Mouse (Mus musculus) embryo, embryonic 9.5 days (tissue): ENCODE data around the gene Mettl21e.
"Not testable (repeated sequence)": the region's sequence is repeated elsewhere in the genome, so short reads cannot be mapped to it uniquely, and the experiment has no call there.

Experiments
- DNase-seq: peaks from one replicate; pipeline ENCODE4 v3.0.0-alpha.2; 2017; ENCODE audit errors: extremely low spot score

The Mettl21e gene

DNA sequence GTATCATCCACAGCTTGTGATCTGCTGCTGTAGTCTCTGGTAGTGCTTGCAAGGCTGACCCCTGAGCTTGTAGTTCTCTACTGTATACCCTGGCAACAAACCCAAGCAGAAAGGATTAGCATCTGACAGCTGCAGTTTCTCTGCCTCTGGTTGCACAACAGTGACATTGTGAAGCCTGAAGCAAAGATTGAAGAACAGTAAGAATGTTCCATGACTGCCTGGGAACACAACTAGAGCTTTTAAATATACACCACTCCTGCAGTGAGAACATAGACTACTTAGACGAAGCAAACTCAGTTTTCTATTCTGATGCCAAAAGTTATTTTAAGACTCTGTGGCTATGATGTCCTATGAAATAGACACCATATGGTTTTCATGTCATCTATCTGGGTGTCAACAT lies at the start of gene Mettl21e:
Gene Mettl21e, minus strand, starts transcription at position 86 of the 400 bp plus-strand sequence.
- no peak for DNase-seq

DNA sequence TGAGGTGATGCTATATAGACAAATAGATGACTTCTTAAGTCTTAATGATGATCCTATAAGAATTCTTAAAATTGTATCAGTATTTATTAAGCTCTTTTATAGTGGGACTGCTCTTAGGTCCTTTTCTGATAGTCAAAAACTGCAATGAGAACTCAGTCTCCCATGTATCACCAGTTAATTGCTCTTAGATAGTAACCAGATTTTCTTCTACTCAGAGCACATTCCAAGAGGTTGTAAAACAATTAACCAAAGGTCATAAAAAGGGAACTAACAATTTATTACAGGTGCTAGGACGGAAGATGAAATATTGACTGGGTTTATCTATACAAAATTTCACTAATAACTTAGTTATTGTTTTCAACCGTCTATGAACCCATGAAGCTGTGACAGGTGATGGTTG lies 21.7 kb upstream of the Mettl21e start:
- DNase-seq = not testable (repeated sequence)

DNA sequence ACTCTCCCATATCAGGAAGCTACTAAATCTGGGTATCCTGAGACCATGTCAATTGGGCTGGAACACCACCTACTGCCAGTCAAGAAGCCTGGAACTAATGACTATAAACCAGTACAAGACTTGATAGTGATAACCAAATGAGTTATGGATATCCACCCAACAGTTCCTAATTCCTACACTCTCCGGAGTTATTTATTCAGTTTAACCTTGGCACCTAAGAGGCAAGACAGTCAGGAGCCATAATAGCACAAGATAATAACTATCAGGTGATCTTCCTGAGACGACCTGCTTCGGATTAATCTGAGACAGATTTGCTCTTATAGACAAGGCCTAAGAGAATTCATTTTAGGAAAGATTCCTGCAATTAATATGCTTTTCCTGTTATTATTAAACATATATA lies 21.2 kb upstream of the Mettl21e start:
- DNase-seq = no peak

DNA sequence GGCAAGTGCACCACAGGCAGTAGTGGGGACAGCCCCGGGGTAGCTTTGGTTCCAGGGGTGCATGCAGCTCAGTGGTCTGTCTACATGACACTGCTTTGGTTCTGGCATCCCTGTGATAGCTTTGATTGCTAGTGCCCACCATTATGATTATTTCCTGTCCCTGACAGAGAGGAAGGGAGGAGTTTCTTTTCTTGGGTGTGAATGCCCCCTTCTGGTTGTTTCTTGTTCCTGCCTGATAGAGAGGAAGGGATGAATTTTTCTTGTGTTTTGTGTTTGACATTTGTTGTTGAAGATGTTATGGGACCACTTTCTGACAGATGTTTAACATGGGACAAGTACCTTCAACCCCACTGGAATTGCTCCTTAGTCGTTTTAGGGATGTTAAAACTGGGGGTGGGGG lies 18.5 kb upstream of the Mettl21e start:
- DNase-seq = no peak

DNA sequence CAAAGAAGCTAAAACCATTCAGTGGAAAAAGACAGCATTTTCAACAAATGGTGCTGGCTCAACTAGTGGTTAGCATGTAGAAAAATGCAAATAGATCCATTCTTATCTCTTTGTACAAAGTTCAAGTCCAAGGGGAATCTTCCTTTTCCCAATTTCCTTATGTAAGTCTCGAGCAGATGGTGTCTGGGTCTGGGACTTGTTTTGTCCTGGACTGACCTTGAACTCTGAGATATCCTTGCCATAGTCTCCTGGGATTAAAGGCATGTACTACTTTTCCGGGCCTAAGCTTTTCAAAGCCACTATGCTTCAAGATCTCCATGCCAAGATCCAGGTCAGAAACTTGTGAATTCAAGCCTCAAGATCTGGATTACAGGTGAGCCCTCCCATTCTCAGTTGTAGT lies 16.6 kb upstream of the Mettl21e start:
- DNase-seq = no peak

DNA sequence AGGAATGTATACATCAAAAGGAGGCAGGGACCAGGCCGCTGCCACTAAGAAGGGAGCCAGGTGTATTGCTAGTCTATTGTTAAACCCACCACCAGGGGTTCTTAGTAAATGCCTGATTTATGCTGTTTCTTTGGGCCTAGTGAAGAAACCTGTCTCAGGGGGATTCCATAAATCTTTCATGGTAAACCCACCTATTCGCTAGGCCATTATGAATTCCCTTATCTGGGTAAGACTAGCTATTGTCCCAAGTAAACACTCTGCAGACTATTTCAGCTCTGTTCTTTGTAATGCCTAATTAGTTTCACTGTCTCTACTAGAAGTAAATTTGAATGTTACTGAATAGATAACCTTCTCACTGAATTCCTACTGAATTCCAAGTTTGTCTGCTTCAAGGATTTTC lies 15.8 kb upstream of the Mettl21e start:
- DNase-seq = not testable (repeated sequence)

DNA sequence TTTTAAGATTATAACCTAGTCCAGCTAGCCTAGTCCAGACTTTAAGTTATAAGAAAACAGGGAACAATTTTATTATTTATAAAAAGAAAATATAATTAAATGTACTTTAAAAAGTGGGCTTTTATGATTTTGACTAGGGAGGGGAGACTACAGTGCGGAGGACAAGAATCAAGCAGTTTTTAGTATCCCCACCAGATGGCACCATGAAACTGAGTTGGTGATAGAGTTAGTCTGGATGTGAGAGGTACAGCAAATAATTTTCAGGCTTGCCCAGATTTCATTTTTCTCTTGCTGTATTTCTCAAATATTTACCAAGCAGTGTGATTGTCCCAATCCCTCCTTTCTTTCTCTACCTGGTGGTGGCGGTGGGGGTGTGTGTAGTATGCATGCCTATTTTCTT lies 10.3 kb upstream of the Mettl21e start:
- DNase-seq = peak; percentile 46

DNA sequence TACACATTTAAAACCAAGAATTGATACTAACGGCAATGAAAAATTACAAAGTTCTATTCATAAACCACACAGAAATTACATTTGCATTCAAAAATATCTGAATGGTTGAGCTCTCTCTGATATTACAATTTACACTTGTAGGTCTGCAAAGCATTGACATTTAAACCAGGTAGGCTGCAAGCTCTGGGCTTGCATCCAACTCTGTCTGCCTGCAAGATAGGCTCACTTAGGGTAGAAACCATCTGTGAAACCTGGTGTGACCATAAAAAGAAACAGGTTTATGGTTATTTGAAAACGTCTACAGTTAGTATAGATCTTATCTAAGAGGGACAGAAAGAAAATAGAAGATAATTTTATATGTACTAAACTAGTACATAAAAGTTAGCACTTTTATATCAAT lies 1.6 kb downstream of the Mettl21e start:
- no peak for DNase-seq

DNA sequence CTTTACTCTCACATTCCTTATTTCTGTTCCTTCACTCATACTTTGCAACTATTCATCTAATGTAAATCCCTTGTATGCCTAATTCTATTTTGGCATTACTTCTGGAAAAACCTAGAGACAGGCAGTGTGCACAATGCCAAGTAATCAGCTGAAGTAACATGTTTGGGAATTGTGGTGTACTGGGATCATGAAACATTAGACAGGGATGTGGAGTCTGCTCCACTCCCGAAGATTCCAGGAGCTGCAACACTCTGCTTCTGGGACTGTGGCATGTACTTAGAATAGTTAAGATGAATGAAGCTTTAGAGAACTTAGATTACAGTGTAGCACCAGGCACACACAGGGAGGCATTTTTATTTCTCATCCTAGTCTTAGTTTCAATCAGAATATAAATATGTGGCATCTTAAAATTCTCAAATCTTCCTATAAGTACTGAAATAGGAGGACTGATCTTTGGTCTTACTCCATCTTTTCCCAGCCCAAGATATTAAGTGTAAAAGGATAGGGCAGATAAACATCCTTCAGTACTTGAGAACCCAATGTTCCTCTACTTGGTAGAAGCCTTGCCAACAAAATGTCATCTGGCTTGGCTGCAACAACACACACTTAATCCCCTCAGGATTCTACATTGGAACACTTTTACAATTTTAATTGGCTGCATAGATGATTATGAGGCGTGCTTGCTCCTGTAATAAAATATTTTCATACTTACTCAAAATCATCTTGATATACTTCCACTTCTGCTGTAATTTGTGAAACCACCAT lies 2.2 kb downstream of the Mettl21e start:
- no peak for DNase-seq

DNA sequence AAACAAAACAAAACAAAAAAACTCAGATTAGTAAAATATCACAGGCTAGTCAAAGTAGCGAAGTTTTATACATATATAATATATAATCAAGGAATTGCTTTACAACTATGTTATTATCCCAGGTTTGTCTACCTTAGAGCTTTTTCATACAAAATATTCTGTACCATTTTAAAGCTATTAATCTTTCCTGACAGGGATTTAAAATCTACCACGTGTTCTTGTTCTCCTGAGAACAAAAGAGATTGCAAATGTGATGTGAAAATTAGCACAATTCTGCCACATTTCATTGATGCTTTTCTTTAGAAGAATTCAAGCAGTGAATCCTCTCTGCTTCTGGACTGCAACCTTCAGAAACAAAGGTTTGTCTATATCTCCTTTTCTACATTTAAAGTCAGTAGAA lies 4.3 kb downstream of the Mettl21e start:
- no peak for DNase-seq

DNA sequence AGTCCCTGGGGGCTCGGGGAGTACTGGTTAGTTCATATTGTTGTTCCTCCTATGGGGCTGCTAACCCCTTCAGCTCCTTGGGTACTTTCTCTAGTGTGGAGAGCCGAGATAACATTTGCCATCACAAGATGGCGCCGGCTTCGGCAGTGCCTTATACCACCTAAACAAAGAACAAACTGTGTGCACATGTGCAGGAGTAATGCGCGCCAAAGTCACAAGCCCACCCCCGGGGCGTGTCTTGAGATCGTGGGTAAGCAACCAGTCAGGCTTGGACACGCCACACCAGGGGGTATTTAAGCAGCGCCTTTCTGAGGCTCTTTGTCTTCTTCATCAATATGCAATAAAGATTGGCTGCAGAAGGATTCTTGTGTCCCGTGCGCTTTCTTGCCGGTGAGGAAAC lies 15.9 kb downstream of the Mettl21e start:
- DNase-seq = no peak

DNA sequence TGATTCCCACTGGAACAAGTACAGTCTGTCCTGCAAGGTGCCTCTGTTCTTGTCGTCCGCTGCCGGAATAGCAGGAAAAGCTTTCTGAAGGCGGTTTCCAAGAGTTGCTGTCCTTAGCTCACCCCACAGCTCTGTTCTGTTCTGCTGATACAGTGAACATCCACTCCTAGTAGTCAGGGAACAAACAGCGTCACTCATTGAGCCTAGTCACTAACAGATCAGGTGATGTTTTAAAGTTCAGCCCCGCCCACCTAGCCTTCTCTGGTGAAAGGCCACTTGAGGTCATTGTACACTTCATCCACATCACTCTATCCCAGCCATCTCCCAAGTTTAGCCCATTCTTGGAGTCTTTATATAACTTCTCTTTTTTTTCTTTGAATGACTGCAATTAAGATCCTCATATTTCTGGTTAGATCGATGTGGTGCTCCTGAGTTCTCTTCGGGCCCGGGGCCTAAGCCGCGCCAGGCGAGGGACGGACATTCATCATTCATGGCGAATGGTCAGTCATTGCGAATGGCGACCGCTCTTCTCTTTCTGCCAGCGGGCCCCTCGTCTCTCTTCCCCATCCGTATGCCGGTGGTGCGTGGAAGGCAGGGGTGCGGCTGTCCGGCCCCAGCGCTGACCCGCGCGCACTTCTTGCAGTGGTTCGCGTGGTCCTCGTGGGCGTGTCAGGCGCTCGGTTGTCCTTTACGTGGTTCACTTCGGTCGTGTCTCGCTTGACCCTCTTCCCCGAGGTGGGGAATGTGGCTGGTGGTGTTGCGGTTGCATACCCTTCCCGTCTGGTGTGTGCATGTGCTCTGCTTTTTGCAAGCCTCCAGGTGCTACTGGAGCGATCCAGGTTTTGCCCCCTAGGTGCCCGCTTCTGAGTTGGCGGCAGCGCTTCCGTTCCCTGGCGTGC lies 20.2 kb downstream of the Mettl21e start:
- DNase-seq = peak; percentile 32

DNA sequence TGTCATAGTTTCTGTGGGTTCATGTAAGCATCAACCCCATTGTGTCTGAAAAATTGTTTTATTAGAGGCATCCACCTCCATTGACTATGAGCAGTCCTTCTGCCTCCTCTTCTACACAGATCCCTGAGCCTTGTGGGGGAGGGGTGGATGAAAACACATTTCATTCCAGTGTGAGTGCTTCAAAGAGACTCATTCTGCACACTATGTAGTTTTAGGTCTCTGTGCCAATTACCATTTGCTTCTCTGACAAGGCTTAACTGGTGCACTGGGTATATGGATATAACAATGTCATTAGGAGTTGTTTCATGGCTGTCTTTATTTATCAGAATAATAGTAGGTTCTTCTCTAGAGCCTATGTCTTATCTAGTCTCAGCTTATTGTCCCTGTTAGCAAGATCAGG lies 32.4 kb downstream of the Mettl21e start:
- DNase-seq = no peak

DNA sequence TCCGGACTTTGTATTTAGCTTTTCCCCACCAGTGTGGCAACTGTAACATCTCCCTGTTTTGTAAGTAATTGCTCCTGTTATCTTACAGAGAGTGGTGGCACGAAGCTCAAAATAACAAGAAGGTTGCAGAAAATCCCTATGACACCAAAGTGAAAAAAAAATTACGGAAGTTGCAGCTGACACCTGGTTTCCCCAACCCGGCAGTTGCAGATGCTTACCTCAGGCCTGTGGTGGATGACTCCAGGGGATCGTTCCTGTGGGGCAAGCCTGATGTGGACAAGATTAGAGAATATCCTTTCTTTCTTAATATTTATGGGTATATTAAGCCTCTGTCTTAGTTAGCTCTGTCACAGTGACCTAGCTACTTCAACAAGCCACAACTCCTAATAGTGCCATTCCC lies 40.7 kb downstream of the Mettl21e start:
- no peak for DNase-seq

DNA sequence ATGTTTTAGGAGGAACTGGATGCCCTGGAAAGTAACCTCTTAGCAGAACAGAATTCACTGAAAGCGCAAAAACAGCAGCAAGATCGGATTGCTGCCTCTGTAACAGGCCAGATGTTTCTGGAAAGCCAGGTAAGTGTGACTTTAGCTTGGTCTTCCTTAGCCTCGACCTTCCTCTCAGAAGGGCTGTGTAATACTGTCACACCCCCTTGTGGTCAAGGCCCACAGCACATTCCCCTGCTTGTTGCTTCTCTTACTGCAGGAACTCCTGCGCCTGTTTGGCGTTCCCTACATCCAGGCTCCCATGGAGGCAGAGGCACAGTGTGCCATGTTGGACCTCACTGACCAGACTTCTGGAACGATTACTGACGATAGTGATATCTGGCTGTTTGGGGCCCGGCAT lies 44.9 kb downstream of the Mettl21e start:
- no peak for DNase-seq

DNA sequence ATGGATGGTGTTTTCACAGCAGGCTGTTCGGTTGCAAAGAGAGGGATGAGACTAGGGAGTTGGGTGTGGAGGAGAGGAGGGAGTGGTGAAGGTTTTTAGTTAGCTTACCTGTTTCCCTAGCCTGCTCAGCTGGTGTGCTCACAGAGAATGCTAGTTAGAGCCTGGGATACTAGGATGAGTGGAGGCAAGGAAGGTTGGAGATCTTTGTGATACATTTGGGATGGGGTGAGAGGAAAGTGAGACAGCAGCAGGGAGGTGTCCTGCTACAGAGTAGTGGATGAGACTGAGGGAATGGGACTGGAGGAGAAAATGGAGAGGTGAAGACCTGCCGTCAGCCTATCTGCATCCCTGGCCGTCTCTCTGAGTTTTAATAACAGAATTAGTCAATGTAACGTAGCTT lies 46.1 kb downstream of the Mettl21e start:
- no peak for DNase-seq

DNA sequence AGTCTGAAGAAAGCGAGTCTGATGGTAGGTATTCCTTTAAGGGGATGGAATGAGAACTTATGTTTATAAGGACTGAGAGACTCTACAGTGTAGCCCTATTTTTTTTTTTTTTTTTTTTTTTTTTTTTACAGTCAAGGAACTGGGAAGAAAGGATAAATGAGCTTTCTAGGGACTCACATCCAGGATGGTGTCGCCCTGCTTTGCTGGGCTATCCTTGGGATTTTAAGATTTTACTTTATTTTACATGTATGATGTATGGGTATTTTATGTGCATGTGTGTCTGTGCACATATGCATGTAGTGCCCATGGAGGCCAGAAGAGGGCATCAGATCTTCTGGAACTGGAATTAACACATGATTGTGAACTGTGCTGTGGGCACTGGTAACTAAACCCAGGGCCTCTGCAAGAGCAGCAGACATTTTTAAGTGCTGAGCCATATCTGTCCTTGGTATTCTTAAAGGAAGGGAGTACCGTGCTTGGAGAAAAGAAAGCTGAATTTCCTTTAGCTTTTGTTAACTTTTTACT lies 50.8 kb downstream of the Mettl21e start:
- no peak for DNase-seq

DNA sequence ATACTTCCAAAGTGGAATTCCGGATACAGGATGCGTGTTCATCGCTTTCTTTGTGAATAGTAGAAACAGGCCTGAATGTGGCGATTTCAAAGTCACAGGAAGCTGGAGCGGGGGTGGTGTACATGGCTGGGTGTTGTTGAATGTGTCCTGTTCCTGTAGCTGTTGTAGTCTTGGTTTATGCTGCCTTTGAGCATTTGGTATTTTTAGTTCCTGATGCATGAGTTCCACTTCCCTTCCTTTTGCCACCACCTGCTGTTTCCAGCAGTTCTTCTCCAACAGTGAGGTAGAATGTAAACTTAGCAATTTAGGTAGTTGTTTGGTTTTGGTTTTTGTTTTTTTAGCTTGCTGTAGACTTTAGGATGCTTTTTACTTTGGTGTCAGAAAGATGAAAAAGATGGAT lies 56.4 kb downstream of the Mettl21e start:
- no peak for DNase-seq

DNA sequence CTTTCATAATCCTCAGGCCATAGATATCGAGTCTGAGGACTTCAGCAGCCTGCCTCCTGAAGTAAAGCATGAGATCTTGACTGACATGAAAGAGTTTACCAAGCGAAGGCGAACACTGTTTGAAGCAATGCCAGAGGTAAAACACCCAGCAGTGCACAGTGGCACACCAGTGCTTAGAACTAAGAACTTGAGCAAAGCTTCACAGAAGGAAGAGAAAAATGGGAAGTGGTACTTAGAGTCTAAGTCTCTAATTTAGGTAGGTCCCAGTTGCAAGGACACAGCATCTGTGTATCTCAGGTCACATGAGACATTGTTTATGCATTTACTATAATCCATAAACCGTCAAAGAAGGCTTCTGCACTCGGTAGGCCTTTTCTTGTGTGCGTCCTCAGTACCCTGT lies 56.9 kb downstream of the Mettl21e start:
- DNase-seq = no peak

DNA sequence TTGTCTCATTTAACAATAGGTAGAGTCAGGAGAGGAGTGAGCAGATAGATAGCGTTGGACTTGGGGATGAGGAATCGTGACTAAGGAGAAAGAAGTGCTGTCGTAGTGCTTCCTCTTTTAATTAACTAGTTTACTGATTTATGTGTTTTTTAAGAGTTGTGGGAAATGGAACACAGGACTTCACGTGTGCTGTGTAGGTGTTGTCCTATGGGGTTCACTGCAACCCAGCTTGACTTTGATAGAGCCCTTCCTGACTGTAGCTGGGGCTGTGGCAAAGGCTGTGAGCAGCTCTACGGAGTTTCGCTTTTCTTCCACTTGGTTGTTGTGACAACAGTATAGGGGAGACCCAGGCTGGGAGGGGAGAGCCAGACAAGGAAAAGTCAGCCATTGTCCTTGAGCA lies 60.4 kb downstream of the Mettl21e start:
- DNase-seq = no peak

DNA sequence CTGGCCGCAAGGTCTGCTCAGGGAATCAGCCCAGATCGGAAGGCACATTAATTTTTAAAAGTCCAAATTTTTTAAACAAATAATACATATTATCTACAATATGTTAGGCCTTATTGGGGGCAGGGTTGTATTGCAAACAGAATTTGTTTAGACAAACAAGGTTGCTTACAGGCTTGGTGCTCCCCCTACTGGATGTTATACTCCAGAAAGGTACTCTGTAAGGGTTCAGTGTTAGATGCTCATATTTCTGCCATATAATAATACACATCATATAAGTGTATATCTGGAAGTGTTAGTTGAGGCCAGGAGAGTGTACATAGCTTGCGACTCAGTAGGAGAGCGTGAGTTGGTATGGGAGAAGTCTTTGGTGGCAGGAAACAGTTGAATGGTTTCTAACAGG lies 63.5 kb downstream of the Mettl21e start:
- DNase-seq = no peak
